Mouse (Mus musculus) heart, adult 2 months (tissue): Measurements from ENCODE around the gene Tshz2.

Source experiments
- CTCF ChIP-seq: fragments of 200-600 bp; IDR thresholded peaks from 2 replicates; pipeline ENCODE4 v1.8.1; 2022; ENCODE audit warnings: antibody characterized with exemption, mild to moderate bottlenecking, moderate library complexity
- EP300 ChIP-seq: fragments of 200-500 bp; IDR thresholded peaks from 2 replicates; pipeline ENCODE4 v1.6.1; 2011; ENCODE audit warnings: low read depth, low read length, control low read depth; ENCODE audit not compliant: insufficient read depth
- POLR2A ChIP-seq: fragments of 200-500 bp; IDR thresholded peaks from 2 replicates; pipeline ENCODE4 v1.6.1; 2011; ENCODE audit warnings: mild to moderate bottlenecking, low read depth, low read length, control low read depth; ENCODE audit not compliant: insufficient read depth

DNA sequence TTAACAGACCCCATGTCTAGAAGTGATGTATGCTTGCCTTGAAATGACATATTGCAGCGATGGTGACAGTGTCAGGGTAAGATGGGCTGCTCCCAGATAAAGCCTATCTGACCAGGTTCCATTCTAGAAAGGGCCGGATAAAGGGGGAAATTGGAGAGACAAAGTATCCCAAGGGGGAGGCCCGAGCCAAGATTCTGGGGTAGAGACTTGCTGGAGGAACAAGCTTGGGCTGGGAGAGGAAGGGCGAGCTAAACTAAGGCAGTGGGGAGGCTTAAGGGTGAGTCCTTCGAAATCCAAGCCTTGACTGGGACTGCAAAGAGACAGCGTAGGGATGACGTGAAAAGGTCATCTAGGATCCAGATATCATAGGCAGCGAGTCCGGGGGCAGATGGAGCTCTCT, 61.7 kb downstream of the Tshz2 start:
- TF ChIP-seq CTCF (no peak), POLR2A (no peak), EP300 (no peak)
